ENCODE assay signal across 8 mouse cellular contexts in the genomic region with DNA sequence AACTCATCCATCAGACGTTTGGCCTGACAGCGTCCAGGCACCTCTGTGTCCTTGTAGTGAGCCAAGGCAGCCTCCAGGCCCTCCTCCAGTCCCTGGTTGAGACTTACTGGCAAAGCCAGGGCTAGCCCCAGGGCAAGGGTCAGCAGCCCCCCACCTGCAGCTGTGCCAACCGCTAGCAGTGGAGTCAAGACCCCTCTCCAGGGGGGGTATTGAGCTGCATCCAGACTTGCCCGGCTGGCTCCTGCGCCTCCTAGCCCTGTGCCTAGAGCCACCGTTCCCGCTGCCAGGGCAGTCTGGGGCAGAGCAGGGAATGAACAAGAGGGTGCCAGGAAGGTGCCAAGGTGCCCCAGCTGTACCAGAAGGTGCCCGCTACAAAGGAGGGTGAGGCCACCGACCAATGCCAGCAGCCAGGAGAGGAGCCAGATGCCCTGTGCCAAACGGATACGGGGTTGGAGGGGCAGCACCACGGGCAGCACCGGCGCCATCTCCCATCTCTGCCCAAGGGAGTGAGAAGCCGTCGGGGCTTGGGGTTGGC. TPM values are rescaled to one million over a fixed set of nuclear protein-coding genes. Genes with fewer than 3 reads are reported as not detected.
DNase-seq lines count a peak whose midpoint lies in the region; ATAC-seq and TF ChIP-seq lines count a peak whose summit lies in the region.

No protein-coding gene starts in this region.

- DNase-seq in thymus, adult 2 months, result no peak
- DNase-seq in thymus, postnatal 36 days, result no peak
- no peak for DNase-seq in limb, embryonic 10.5 days (ENCODE audit: low spot score)
- DNase-seq in frontal cortex, postnatal 10 days (ENCODE audit: low spot score in 2 of 2), result no peak
- DNase-seq in spleen, adult 18-20 months, result no peak

- H3K4me3 ChIP-seq in erythroblast, embryonic 14.5 days (replicated peaks), result peak overlapping the region; percentile 84
- peak overlapping the region; percentile 82; the same call in 1 of the 2 replicates for H3K4me3 ChIP-seq in thymus, adult 2 months (ENCODE audit: control insufficient read depth, insufficient read depth, low read length)
- peak overlapping the region; percentile 80 for H3K4me3 ChIP-seq in limb, embryonic 10.5 days
- H3K4me3 ChIP-seq in olfactory bulb, adult 2 months (ENCODE audit: insufficient read depth, low read depth, low read length), result peak overlapping the region; percentile 48

- peaks cover 64% of the 10 kb centered on the region for H3K36me3 ChIP-seq in erythroblast, embryonic 14.5 days (ENCODE audit: control insufficient read depth)
- peaks cover 4% of the 10 kb centered on the region; the same call in 1 of the 2 replicates for H3K36me3 ChIP-seq in thymus, adult 2 months (ENCODE audit: control insufficient read depth, insufficient read depth, low read length)
- peaks cover 66% of the 10 kb centered on the region for H3K36me3 ChIP-seq in limb, embryonic 10.5 days

- H3K27me3 ChIP-seq in erythroblast, embryonic 14.5 days (ENCODE audit: control insufficient read depth), result no peaks in the 10 kb centered on the region
- no peaks in the 10 kb centered on the region for H3K27me3 ChIP-seq in thymus, adult 2 months (ENCODE audit: control insufficient read depth, insufficient read depth, low read length)
- H3K27me3 ChIP-seq in limb, embryonic 10.5 days (ENCODE audit: low read depth, poor library complexity, severe bottlenecking), result no peaks in the 10 kb centered on the region

- TF ChIP-seq CTCF in thymus, adult 2 months (IDR thresholded peaks at IDR 0.05; ENCODE audit: borderline replicate concordance, control insufficient read depth, extremely low read depth, insufficient read depth, low read length, poor library complexity), result no peak
- no peak for TF ChIP-seq CTCF in olfactory bulb, adult 2 months (IDR thresholded peaks at IDR 0.05; ENCODE audit: insufficient read depth, low read depth, low read length)

- no peak overlapping the region for H3K27ac ChIP-seq in thymus, adult 2 months (ENCODE audit: control insufficient read depth, insufficient read depth, low read length)
- H3K27ac ChIP-seq in limb, embryonic 10.5 days, result peak overlapping the region; percentile 92
- no peak overlapping the region for H3K27ac ChIP-seq in olfactory bulb, adult 2 months (ENCODE audit: insufficient read depth, low read depth, low read length)

- H3K4me1 ChIP-seq in erythroblast, embryonic 14.5 days (ENCODE audit: control insufficient read depth), result peaks cover 70% of the 10 kb centered on the region
- H3K4me1 ChIP-seq in thymus, adult 2 months (replicated peaks; ENCODE audit: control insufficient read depth, insufficient read depth, low read length), result peaks cover 15% of the 10 kb centered on the region
- H3K4me1 ChIP-seq in limb, embryonic 10.5 days, result peaks cover 28% of the 10 kb centered on the region
- 0 out of 2 replicates have a peak, but pooled peaks cover 6% of the 10 kb centered on the region for H3K4me1 ChIP-seq in olfactory bulb, adult 2 months (ENCODE audit: control insufficient read depth, insufficient read depth, low read length)

- WGBS in thymus, adult 2 months, result 66% methylated on average over 16 of the region's 16 CpGs
- WGBS in limb, embryonic 10.5 days, result 18% methylated on average over 16 of the region's 16 CpGs
- 20% methylated on average over 16 of the region's 16 CpGs for WGBS in olfactory bulb, adult 2 months

- no peak; the same call in 1 of the 2 replicates for TF ChIP-seq POLR2A in thymus, adult 2 months (IDR thresholded peaks at IDR 0.05; ENCODE audit: control insufficient read depth, extremely low read depth, insufficient read depth, low read length, poor library complexity)
- TF ChIP-seq POLR2A in olfactory bulb, adult 2 months (IDR thresholded peaks at IDR 0.05; ENCODE audit: insufficient read depth, low read depth, low read length), result no peak

- H3K9me3 ChIP-seq in erythroblast, embryonic 14.5 days (ENCODE audit: control insufficient read depth, low read length), result no peaks in the 10 kb centered on the region
- H3K9me3 ChIP-seq in limb, embryonic 10.5 days (replicated peaks), result no peaks in the 10 kb centered on the region

- ATAC-seq in erythroblast, adult 5-6 weeks (replicated peaks; ENCODE audit: low FRiP score, poor library complexity, severe bottlenecking), result no peak; the same call in 1 of the 2 replicates

RNA-seq across cellular contexts. Expression of gene Rom1, which starts 0.4 kb away (rescaled TPM):
- polyA plus RNA-seq in erythroblast, embryonic 14.5 days (2012), result 0.42 and 0.57 TPM in 2 replicates
- 1.2 TPM in 1 of 2 replicates, not detected in the other for total RNA-seq in erythroblast, adult 5-6 weeks (2015; ENCODE audit: low replicate concordance)
- 1.7 and 3.0 TPM in 2 replicates for total RNA-seq in erythroblast, adult 5-6 weeks (2017; ENCODE audit: low replicate concordance)
- 11.9 and 13.5 TPM in 2 replicates for polyA plus RNA-seq in thymus, adult 2 months (2012; rRNA removed)
- 4.1 and 4.3 TPM in 2 replicates for polyA plus RNA-seq in limb, embryonic 10.5 days (2016; fragmentation: Nextera tagmentation; extraction: Ambion mirVana)
- polyA plus RNA-seq in olfactory bulb, adult 2 months (2012; ENCODE audit: insufficient read depth, insufficient read length, low replicate concordance, missing spikeins), result not detected in 2 replicates

RNA-seq across cellular contexts. Expression of gene Eml3, which starts 0.6 kb away (rescaled TPM):
- polyA plus RNA-seq in erythroblast, embryonic 14.5 days (2012), result 1.3 and 1.4 TPM in 2 replicates
- total RNA-seq in erythroblast, adult 5-6 weeks (2015; ENCODE audit: low replicate concordance), result 1.7 and 4.8 TPM in 2 replicates
- total RNA-seq in erythroblast, adult 5-6 weeks (2017; ENCODE audit: low replicate concordance), result 6.3 and 8.3 TPM in 2 replicates
- polyA plus RNA-seq in thymus, adult 2 months (2012; rRNA removed), result 72.3 and 73.1 TPM in 2 replicates
- polyA plus RNA-seq in limb, embryonic 10.5 days (2016; fragmentation: Nextera tagmentation; extraction: Ambion mirVana), result 37.1 and 37.5 TPM in 2 replicates
- polyA plus RNA-seq in olfactory bulb, adult 2 months (2012; ENCODE audit: insufficient read depth, insufficient read length, low replicate concordance, missing spikeins), result not detected in 2 replicates

RNA-seq across cellular contexts. Expression of gene B3gat3, which starts 8.6 kb away (rescaled TPM):
- 15.8 and 16.4 TPM in 2 replicates for polyA plus RNA-seq in erythroblast, embryonic 14.5 days (2012)
- 12.5 and 14.2 TPM in 2 replicates for total RNA-seq in erythroblast, adult 5-6 weeks (2015; ENCODE audit: low replicate concordance)
- total RNA-seq in erythroblast, adult 5-6 weeks (2017; ENCODE audit: low replicate concordance), result 11.1 and 12.4 TPM in 2 replicates
- polyA plus RNA-seq in thymus, adult 2 months (2012; rRNA removed), result 102 and 106 TPM in 2 replicates
- polyA plus RNA-seq in limb, embryonic 10.5 days (2016; fragmentation: Nextera tagmentation; extraction: Ambion mirVana), result 47.0 and 48.1 TPM in 2 replicates
- polyA plus RNA-seq in olfactory bulb, adult 2 months (2012; ENCODE audit: insufficient read depth, insufficient read length, low replicate concordance, missing spikeins), result not detected in 2 replicates

RNA-seq across cellular contexts. Expression of gene Mta2, which starts 12.9 kb away (rescaled TPM):
- polyA plus RNA-seq in erythroblast, embryonic 14.5 days (2012), result 2.2 and 3.4 TPM in 2 replicates
- 16.9 and 22.8 TPM in 2 replicates for total RNA-seq in erythroblast, adult 5-6 weeks (2015; ENCODE audit: low replicate concordance)
- 39.5 and 54.4 TPM in 2 replicates for total RNA-seq in erythroblast, adult 5-6 weeks (2017; ENCODE audit: low replicate concordance)
- polyA plus RNA-seq in thymus, adult 2 months (2012; rRNA removed), result 79.6 and 92.0 TPM in 2 replicates
- polyA plus RNA-seq in limb, embryonic 10.5 days (2016; fragmentation: Nextera tagmentation; extraction: Ambion mirVana), result 229 and 233 TPM in 2 replicates
- polyA plus RNA-seq in olfactory bulb, adult 2 months (2012; ENCODE audit: insufficient read depth, insufficient read length, low replicate concordance, missing spikeins), result not detected in 2 replicates

RNA-seq across cellular contexts. Expression of gene Tut1, which starts 24.9 kb away (rescaled TPM):
- 1.6 TPM in 2 replicates for polyA plus RNA-seq in erythroblast, embryonic 14.5 days (2012)
- total RNA-seq in erythroblast, adult 5-6 weeks (2015; ENCODE audit: low replicate concordance), result 1.0 and 2.7 TPM in 2 replicates
- 2.3 and 6.8 TPM in 2 replicates for total RNA-seq in erythroblast, adult 5-6 weeks (2017; ENCODE audit: low replicate concordance)
- polyA plus RNA-seq in thymus, adult 2 months (2012; rRNA removed), result 39.4 and 42.0 TPM in 2 replicates
- polyA plus RNA-seq in limb, embryonic 10.5 days (2016; fragmentation: Nextera tagmentation; extraction: Ambion mirVana), result 49.6 and 49.7 TPM in 2 replicates
- polyA plus RNA-seq in olfactory bulb, adult 2 months (2012; ENCODE audit: insufficient read depth, insufficient read length, low replicate concordance, missing spikeins), result not detected in 2 replicates
